Mouse (Mus musculus): ENCODE results near the gene Dnajc6. TPM values are rescaled to one million over a fixed set of nuclear protein-coding genes. Genes with fewer than 3 reads are reported as not detected.
A peak's percentile ranks its signal among the peaks of the same experiment; 100 is the strongest.

The Dnajc6 gene
- total and polyA plus RNA-seq, 3 experiments: 15.0 to 20.2 TPM; not detected in 1

DNA sequence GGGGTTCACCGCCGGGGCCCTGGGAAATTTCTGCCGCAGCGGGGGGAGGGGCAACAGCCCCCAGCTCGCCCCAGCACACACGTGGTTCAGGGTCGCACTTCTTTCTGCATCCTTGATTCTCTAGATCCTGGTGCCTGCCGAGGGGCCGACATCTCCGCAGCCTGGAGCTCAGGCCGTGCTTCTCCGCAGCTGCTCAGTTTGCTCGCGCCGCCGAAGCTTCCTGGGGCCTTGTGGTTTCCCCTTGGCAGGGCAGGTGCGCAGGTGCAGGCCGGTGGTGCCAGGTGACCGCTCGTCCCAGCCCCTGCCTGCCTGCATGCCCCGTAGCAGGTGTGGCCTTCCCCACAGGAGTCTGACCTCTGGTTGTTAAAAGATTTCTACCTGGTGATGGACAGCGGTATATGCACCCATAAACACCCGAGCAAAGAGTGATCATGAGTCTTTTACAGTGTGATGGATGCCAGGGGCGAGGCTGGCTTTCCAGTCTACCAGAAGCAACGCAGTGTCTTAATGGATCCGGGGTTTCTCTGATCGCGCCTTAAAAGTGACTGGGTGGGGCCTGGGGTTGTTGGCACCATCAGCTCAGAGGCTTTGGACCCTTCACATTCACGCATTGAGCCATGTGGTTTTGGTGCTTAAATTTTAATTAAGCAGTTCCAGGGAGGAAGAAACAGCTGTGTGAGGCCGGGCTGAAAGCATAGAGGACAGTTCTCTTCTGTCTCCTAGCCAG lies 12.6 kb downstream of the Dnajc6 start (continued):
- TF ChIP-seq TBP (IDR thresholded peaks at IDR 0.05; ENCODE audit: low read depth, low read length) (peak; percentile 34; the same call in 1 of the 2 replicates), ZMIZ1 (IDR thresholded peaks at IDR 0.05; ENCODE audit: low read depth, low read length) (no peak), POLR2AphosphoS2 (IDR thresholded peaks at IDR 0.05; ENCODE audit: low read length) (no peak), USF2 (IDR thresholded peaks at IDR 0.05; ENCODE audit: borderline replicate concordance in 1 of 2, insufficient read depth in 1 of 2, low read depth in 1 of 2, low read length in 2 of 2) (no peak), RCOR1 (IDR thresholded peaks at IDR 0.05; ENCODE audit: low read depth, low read length) (no peak), TAL1 (IDR thresholded peaks at IDR 0.05; ENCODE audit: low read length) (no peak), KAT2A (conservative IDR thresholded peaks at IDR 0.05; ENCODE audit: low read depth, low read length) (no peak), TCF12 (IDR thresholded peaks at IDR 0.05; ENCODE audit: low read depth, low read length) (peak; percentile 19; the same call in 1 of the 2 replicates), MAX (IDR thresholded peaks at IDR 0.05; ENCODE audit: low read length) (peak; percentile 69), NELFE (IDR thresholded peaks at IDR 0.05; ENCODE audit: low read depth, low read length) (peak; percentile 18; the same call in 1 of the 2 replicates), RAD21 (IDR thresholded peaks at IDR 0.05; ENCODE audit: low read depth, low read length) (no peak), HCFC1 (IDR thresholded peaks at IDR 0.05; ENCODE audit: low read depth, low read length) (0 out of 2 replicates have a peak, but pooled peaks have one; percentile 23), ZC3H11A (IDR thresholded peaks at IDR 0.05; ENCODE audit: low read depth, low read length) (no peak), BHLHE40 (IDR thresholded peaks at IDR 0.05; ENCODE audit: borderline replicate concordance, low read depth, low read length) (no peak), ZKSCAN1 (IDR thresholded peaks at IDR 0.05; ENCODE audit: low read depth, low read length) (no peak), USF1 (IDR thresholded peaks at IDR 0.05; ENCODE audit: low read depth, low read length) (peak; percentile 29; the same call in 1 of the 2 replicates), MXI1 (IDR thresholded peaks at IDR 0.05; ENCODE audit: low read depth, low read length) (peak; percentile 79), CHD2 (IDR thresholded peaks at IDR 0.05; ENCODE audit: low read length) (no peak), SIN3A (IDR thresholded peaks at IDR 0.05; ENCODE audit: low read length) (peak; percentile 47), ZNF384 (IDR thresholded peaks at IDR 0.05; ENCODE audit: low read depth, low read length) (no peak), CHD1 (IDR thresholded peaks at IDR 0.05; ENCODE audit: low read depth, low read length) (no peak; the same call in 1 of the 2 replicates), MYC (IDR thresholded peaks at IDR 0.05; ENCODE audit: low read depth, low read length) (peak; percentile 69; the same call in 1 of the 2 replicates), E2F4 (IDR thresholded peaks at IDR 0.05; ENCODE audit: borderline replicate concordance, low read depth, low read length) (no peak)
